ENCODE assay signal across 8 mouse cellular contexts in genomic region chr8:117282141-117282950, GRCm38 (mm10). TPM values are rescaled to one million over a fixed set of nuclear protein-coding genes. Genes with fewer than 3 reads are reported as not detected.
DNase-seq lines count a peak whose midpoint lies in the region; ATAC-seq lines count a peak whose summit lies in the region.

No protein-coding gene starts in this region.

- peak overlapping the region; percentile 74 for H3K27ac ChIP-seq in forebrain, embryonic 10.5 days
- H3K27ac ChIP-seq in forebrain, embryonic 14.5 days (ENCODE audit: low read depth, low read length), result no peak overlapping the region; the same call in 1 of the 2 replicates
- H3K27ac ChIP-seq in lung, embryonic 15.5 days, result peak overlapping the region; percentile 1; the same call in 1 of the 2 replicates

- H3K9me3 ChIP-seq in forebrain, embryonic 10.5 days, result peaks cover 9% of the 10 kb centered on the region; the same call in 1 of the 2 replicates
- H3K9me3 ChIP-seq in forebrain, embryonic 14.5 days (replicated peaks; ENCODE audit: control insufficient read depth, low read length), result no peaks in the 10 kb centered on the region
- no peaks in the 10 kb centered on the region for H3K9me3 ChIP-seq in lung, embryonic 15.5 days

- H3K36me3 ChIP-seq in forebrain, embryonic 10.5 days (replicated peaks), result peaks cover 29% of the 10 kb centered on the region
- H3K36me3 ChIP-seq in forebrain, embryonic 14.5 days (ENCODE audit: control insufficient read depth, insufficient read depth, low read length), result peaks cover 10% of the 10 kb centered on the region; the same call in 1 of the 2 replicates
- peaks cover 10% of the 10 kb centered on the region; the same call in 1 of the 2 replicates for H3K36me3 ChIP-seq in lung, embryonic 15.5 days

- H3K4me3 ChIP-seq in forebrain, embryonic 10.5 days, result no peak overlapping the region
- no peak overlapping the region for H3K4me3 ChIP-seq in forebrain, embryonic 14.5 days (ENCODE audit: low read depth, low read length)
- H3K4me3 ChIP-seq in lung, embryonic 15.5 days, result no peak overlapping the region

- H3K9ac ChIP-seq in forebrain, embryonic 14.5 days (ENCODE audit: low read length), result no peak overlapping the region
- no peak overlapping the region for H3K9ac ChIP-seq in lung, embryonic 15.5 days

- ATAC-seq in forebrain, embryonic 14.5 days, result no peak
- ATAC-seq in hematopoietic stem cell, adult 5-6 weeks (replicated peaks in 1 of 2; ENCODE audit: insufficient read depth in 1 of 2, low FRiP score in 2 of 2, low TSS enrichment in 1 of 2, low read depth in 1 of 2, poor library complexity in 2 of 2, severe bottlenecking in 2 of 2), result peak; percentile 26 to 34
- ATAC-seq in lung, embryonic 15.5 days (ENCODE audit: borderline replicate concordance, extremely low read depth, low FRiP score, low TSS enrichment), result no peak

- peaks cover 70% of the 10 kb centered on the region for H3K4me1 ChIP-seq in forebrain, embryonic 10.5 days
- peaks cover 22% of the 10 kb centered on the region for H3K4me1 ChIP-seq in forebrain, embryonic 14.5 days (ENCODE audit: control insufficient read depth, insufficient read depth, low read length)
- H3K4me1 ChIP-seq in lung, embryonic 15.5 days, result peaks cover 33% of the 10 kb centered on the region

- H3K4me2 ChIP-seq in forebrain, embryonic 14.5 days (ENCODE audit: low read length), result no peak overlapping the region
- H3K4me2 ChIP-seq in lung, embryonic 15.5 days, result 0 out of 2 replicates have a peak overlapping the region, but pooled peaks have one; percentile 1

- WGBS in forebrain, embryonic 10.5 days, result 71% methylated on average over 17 of the region's 17 CpGs
- WGBS in forebrain, embryonic 14.5 days, result 71% methylated on average over 17 of the region's 17 CpGs
- 32% methylated on average over 17 of the region's 17 CpGs for WGBS in lung, embryonic 15.5 days

- no peaks in the 10 kb centered on the region for H3K27me3 ChIP-seq in forebrain, embryonic 10.5 days (ENCODE audit: poor library complexity, severe bottlenecking)
- no peaks in the 10 kb centered on the region for H3K27me3 ChIP-seq in forebrain, embryonic 14.5 days (replicated peaks; ENCODE audit: control insufficient read depth, insufficient read depth, low read length)
- no peaks in the 10 kb centered on the region for H3K27me3 ChIP-seq in lung, embryonic 15.5 days

- no peak for DNase-seq in forebrain, embryonic 10.5 days (ENCODE audit: extremely low spot score, low spot score)
- no peak for DNase-seq in forebrain, embryonic 14.5 days (ENCODE audit: low spot score)
- peak; percentile 59 for DNase-seq in adrenal gland, postnatal 10 days
- DNase-seq in adipocyte (ENCODE audit: low spot score), result no peak
- no peak for DNase-seq in cerebellum, adult 8-10 months
- no peak for DNase-seq in gastrocnemius, postnatal 25 days

RNA-seq across cellular contexts. Expression of gene Cmip, which starts 25.5 kb away (rescaled TPM):
- polyA plus RNA-seq in forebrain, embryonic 10.5 days (2016; fragmentation: Nextera tagmentation; extraction: Ambion mirVana), result 8.0 and 9.8 TPM in 2 replicates
- 57.4 and 69.6 TPM in 2 replicates for polyA plus RNA-seq in forebrain, embryonic 14.5 days (2014; fragmentation: Nextera tagmentation; extraction: Ambion mirVana)
- total RNA-seq in adrenal gland, postnatal 10 days (2021), result 10 to 100 TPM; 77.7 to 82.3 TPM
- total RNA-seq in hematopoietic stem cell, adult 5-6 weeks (2017), result 11.1 and 16.3 TPM in 2 replicates
- polyA plus RNA-seq in lung, embryonic 15.5 days (2015; fragmentation: Nextera tagmentation; extraction: Ambion mirVana), result 18.8 and 21.7 TPM in 2 replicates
- 10 to 100 TPM; 10.0 to 12.9 TPM for total RNA-seq in gastrocnemius, postnatal 25 days (2021)

Comparison
In these comparisons a context has a peak if more than half of its experiments do, and no peak if none do; other contexts are left out.
1. ATAC-seq: peak in hematopoietic stem cell, adult 5-6 weeks (2 of 2); none in forebrain, embryonic 14.5 days (single experiment) and lung, embryonic 15.5 days (single experiment).